Mouse (Mus musculus): ENCODE measurements at regions not wholly inside any gene's neighbourhood (a gene's known extent, or its start where the extent isn't known, plus 50 kb on each side); places are given as distances from the start of the nearest gene placed in this dataset.

- DNase-seq (ENCODE audit: low spot score) = no peak
Observed at GRCm38 (mm10) chr10:116726031-116726430, 144.7 kb upstream of the Cnot2 start.

GRCm38 (mm10) chr10:116721986-116722385 lies 140.7 kb upstream of the Cnot2 start:
- DNase-seq (ENCODE audit: low spot score) = no peak

GRCm38 (mm10) chr10:116719616-116720015 lies 138.3 kb upstream of the Cnot2 start:
- DNase-seq (ENCODE audit: low spot score) = no peak

- DNase-seq (ENCODE audit: low spot score) = no peak
Observed at GRCm38 (mm10) chr10:116717961-116718360, 136.7 kb upstream of the Cnot2 start.

- DNase-seq (ENCODE audit: low spot score) = no peak
Observed at GRCm38 (mm10) chr10:116717017-116717643, 135.8 kb upstream of the Cnot2 start.

- peak; percentile 41 for DNase-seq (ENCODE audit: low spot score)
Observed at GRCm38 (mm10) chr10:116713456-116713855, 132.1 kb upstream of the Cnot2 start.

- no peak for DNase-seq (ENCODE audit: low spot score)
Observed at GRCm38 (mm10) chr10:116707025-116707424, 125.7 kb upstream of the Cnot2 start.

GRCm38 (mm10) chr10:116701281-116701680 lies 120.0 kb upstream of the Cnot2 start:
- no peak for DNase-seq (ENCODE audit: low spot score)

GRCm38 (mm10) chr10:116699711-116700110 lies 118.4 kb upstream of the Cnot2 start:
- DNase-seq (ENCODE audit: low spot score) = no peak

GRCm38 (mm10) chr10:116697628-116698316 lies 116.5 kb upstream of the Cnot2 start:
- no peak for DNase-seq (ENCODE audit: low spot score)

- peak; percentile 35 for DNase-seq (ENCODE audit: low spot score)
Observed at GRCm38 (mm10) chr10:116693816-116694215, 112.5 kb upstream of the Cnot2 start.

- no peak for DNase-seq (ENCODE audit: low spot score)
Observed at GRCm38 (mm10) chr10:116686741-116687140, 105.4 kb upstream of the Cnot2 start.

- no peak for DNase-seq (ENCODE audit: low spot score)
Observed at GRCm38 (mm10) chr10:116683374-116683773, 102.1 kb upstream of the Cnot2 start.

- DNase-seq (ENCODE audit: low spot score) = no peak
Observed at GRCm38 (mm10) chr10:116678950-116679735, 97.8 kb upstream of the Cnot2 start.

GRCm38 (mm10) chr10:116677949-116678348 lies 96.6 kb upstream of the Cnot2 start:
- no peak for DNase-seq (ENCODE audit: low spot score)

- no peak for DNase-seq (ENCODE audit: low spot score)
Observed at GRCm38 (mm10) chr10:116675171-116675570, 93.9 kb upstream of the Cnot2 start.

- no peak for DNase-seq (ENCODE audit: low spot score)
Observed at GRCm38 (mm10) chr10:116674348-116674747, 93.0 kb upstream of the Cnot2 start.

- no peak for DNase-seq (ENCODE audit: low spot score)
Observed at GRCm38 (mm10) chr10:116658162-116658962, 77.1 kb upstream of the Cnot2 start.

GRCm38 (mm10) chr10:116655891-116656290 lies 74.6 kb upstream of the Cnot2 start:
- DNase-seq (ENCODE audit: low spot score) = no peak

GRCm38 (mm10) chr10:116655018-116655807 lies 73.9 kb upstream of the Cnot2 start:
- no peak for DNase-seq (ENCODE audit: low spot score)

- DNase-seq (ENCODE audit: low spot score) = no peak
Observed at GRCm38 (mm10) chr10:116654091-116654490, 72.8 kb upstream of the Cnot2 start.

Measured in urinary bladder, postnatal 25 days (tissue).